Mouse (Mus musculus) hematopoietic stem cell, adult 5-6 weeks (primary cell): ENCODE data around the gene Ube2o. TPM values are rescaled to one million over a fixed set of nuclear protein-coding genes. Genes with fewer than 3 reads are reported as not detected.
A peak's percentile ranks its signal among the peaks of the same experiment; 100 is the strongest.

Experiments used
- ATAC-seq, 2 experiments: fragments of 125-278 bp in 1 of 2; replicated peaks in 1 of 2; 2 replicates each; pipeline ENCODE4 v1.8.0; 2016 to 2017; ENCODE audit warnings: inconsistent platforms in 2 of 2, mild to moderate bottlenecking in 2 of 2, moderate number of reproducible peaks in 2 of 2, low read depth in 1 of 2, moderate TSS enrichment in 1 of 2; ENCODE audit not compliant: low FRiP score in 2 of 2, poor library complexity in 2 of 2, severe bottlenecking in 2 of 2, insufficient read depth in 1 of 2, low TSS enrichment in 1 of 2
- total RNA-seq: library from RNA; stranded (forward); fragments of 172-1452, 232-1000 nt; gene quantifications from 2 replicates; pipeline ENCODE4 v1.2.3, GENCODE M21; 2017

Ube2o gene
- 8.4 and 8.9 TPM in 2 replicates for total RNA-seq

GRCm38 (mm10) chr11:116581376-116581814 lies at the start of gene Ube2o:
Ube2o (minus strand) TSS chr11:116581447.
- ATAC-seq: peak; percentile 80 to 88

- no peak for ATAC-seq
Measured at GRCm38 (mm10) chr11:116630171-116630965, 49.1 kb upstream of the Ube2o start.

GRCm38 (mm10) chr11:116629472-116629871 lies 48.2 kb upstream of the Ube2o start:
- ATAC-seq: no peak

GRCm38 (mm10) chr11:116628712-116629111 lies 47.5 kb upstream of the Ube2o start:
- peak; percentile 70 to 72; a peak in 3 of 4 replicates for ATAC-seq

- no peak for ATAC-seq
Measured at GRCm38 (mm10) chr11:116627072-116628020, 46.1 kb upstream of the Ube2o start.

GRCm38 (mm10) chr11:116626299-116627071 lies 45.2 kb upstream of the Ube2o start, which contains the start of gene Rhbdf2:
Rhbdf2 (minus strand) TSS chr11:116627019.
- no peak for ATAC-seq

- ATAC-seq: no peak
Measured at GRCm38 (mm10) chr11:116625081-116626000, 44.1 kb upstream of the Ube2o start.

GRCm38 (mm10) chr11:116624131-116624832 lies 43.0 kb upstream of the Ube2o start:
- ATAC-seq: peak; percentile 75 to 77

- peak in 1 of 2 experiments; percentile 2; a peak in 1 of 4 replicates for ATAC-seq
Measured at GRCm38 (mm10) chr11:116623281-116624124, 42.3 kb upstream of the Ube2o start.

- ATAC-seq: no peak
Measured at GRCm38 (mm10) chr11:116621258-116621704, 40.0 kb upstream of the Ube2o start.

- no peak for ATAC-seq
Measured at GRCm38 (mm10) chr11:116620559-116621253, 39.5 kb upstream of the Ube2o start.

- ATAC-seq: no peak
Measured at GRCm38 (mm10) chr11:116620073-116620472, 38.8 kb upstream of the Ube2o start.

- ATAC-seq: no peak
Measured at GRCm38 (mm10) chr11:116619561-116619960, 38.3 kb upstream of the Ube2o start.

- ATAC-seq: no peak
Measured at GRCm38 (mm10) chr11:116619156-116619555, 37.9 kb upstream of the Ube2o start.
